16 mouse cellular contexts compared by ENCODE assay signal in genomic region chr3:50820776-50821175, GRCm38 (mm10).
"Had no signal": no experiment of that assay in that cellular context is flagged by ENCODE, and none has a peak within 500 bp of the region (broad histone marks: within the 10 kb centered on the region; RNA-seq: fewer than 3 reads in every experiment).

No protein-coding gene starts in this region.

- H3K4me2 ChIP-seq: neural tube, embryonic 13.5 days; neural tube, embryonic 15.5 days; stomach, embryonic 15.5 days had no signal

- H3K36me3 ChIP-seq: neural tube, embryonic 13.5 days; neural tube, embryonic 15.5 days; stomach, embryonic 15.5 days had no signal

- H3K27me3 ChIP-seq: neural tube, embryonic 13.5 days; neural tube, embryonic 15.5 days; stomach, embryonic 15.5 days had no signal

- H3K4me1 ChIP-seq: neural tube, embryonic 15.5 days; stomach, embryonic 15.5 days had no signal

- DNase-seq: retina, postnatal 1 day; right cerebral cortex, adult 18-20 months; right cerebral cortex, postnatal 14 days; right cerebral cortex, postnatal 25 days; right cerebral cortex, postnatal 4 days; spleen, adult 18-20 months; thymus, adult 18-20 months; thymus, adult 2 months; thymus, postnatal 14 days; thymus, postnatal 25 days; thymus, postnatal 36 days; thymus, postnatal 4 days had no signal

- H3K9me3 ChIP-seq: neural tube, embryonic 13.5 days; neural tube, embryonic 15.5 days; stomach, embryonic 15.5 days had no signal

- H3K27ac ChIP-seq: neural tube, embryonic 13.5 days; neural tube, embryonic 15.5 days; stomach, embryonic 15.5 days; stomach, postnatal 0 days had no signal

- H3K9ac ChIP-seq: neural tube, embryonic 13.5 days; neural tube, embryonic 15.5 days; stomach, embryonic 15.5 days had no signal

- H3K4me3 ChIP-seq: neural tube, embryonic 13.5 days; neural tube, embryonic 15.5 days; stomach, embryonic 15.5 days had no signal
